Mouse (Mus musculus) hindbrain, postnatal 0 days (tissue): Measurements from ENCODE around the gene Mtmr4. TPM values are rescaled to one million over a fixed set of nuclear protein-coding genes. Genes with fewer than 3 reads are reported as not detected.

Source experiments
- ATAC-seq: fragments of 200-750 bp; cut with Nextera tagmentation; 2 replicates; pipeline ENCODE4 v1.8.0; 2017; ENCODE audit warnings: mild to moderate bottlenecking, moderate TSS enrichment, moderate library complexity
- DNase-seq: peaks from one replicate; pipeline ENCODE4 v3.0.0-alpha.2; 2015; ENCODE audit warnings: low spot score
- H3K27ac ChIP-seq: fragments of 300-500 bp; sonication (generic); 2 replicates; pipeline ENCODE4 v1.5.1; 2014; ENCODE audit warnings: mild to moderate bottlenecking
- H3K27me3 ChIP-seq: fragments of 300-500 bp; sonication (generic); 2 replicates; pipeline ENCODE4 v1.6.1; 2014; ENCODE audit warnings: low read length, mixed read lengths; ENCODE audit not compliant: insufficient read depth
- H3K36me3 ChIP-seq: fragments of 300-500 bp; sonication (generic); 2 replicates; pipeline ENCODE4 v1.6.1; 2014; ENCODE audit warnings: low read length, mixed read lengths; ENCODE audit not compliant: insufficient read depth
- H3K4me1 ChIP-seq: fragments of 300-500 bp; sonication (generic); 2 replicates; pipeline ENCODE4 v1.6.1; 2014; ENCODE audit warnings: antibody characterized with exemption, low read length, mixed read lengths; ENCODE audit not compliant: insufficient read depth
- H3K4me2 ChIP-seq: fragments of 300-500 bp; sonication (generic); 2 replicates; pipeline ENCODE4 v1.6.1; 2014; ENCODE audit warnings: low read depth, mild to moderate bottlenecking, low read length, moderate library complexity, mixed read lengths
- H3K4me3 ChIP-seq: fragments of 300-500 bp; sonication (generic); 2 replicates; pipeline ENCODE4 v1.5.1; 2014; ENCODE audit warnings: low read length
- H3K9ac ChIP-seq: fragments of 300-500 bp; sonication (generic); replicated peaks from 2 replicates; pipeline ENCODE4 v1.6.1; 2014; ENCODE audit warnings: mild to moderate bottlenecking, low read length, moderate library complexity, mixed read lengths
- H3K9me3 ChIP-seq: fragments of 300-500 bp; sonication (generic); 2 replicates; pipeline ENCODE4 v1.6.1; 2016; ENCODE audit warnings: low read length, mixed read lengths
- CTCF ChIP-seq: IDR thresholded peaks from 2 replicates; pipeline ENCODE4 v1.5.1; 2016; ENCODE audit warnings: antibody characterized with exemption, control low read depth, low read depth
- WGBS: fragments of 180-500 bp; shearing (Covaris S2); extraction: QIAGEN DNeasy Blood & Tissue Kit; methylation state at CpG from one replicate; pipeline ENCODE4 v1.1.7; 2014; 5-methylcytosine and 5-hydroxymethylcytosine counted together
- polyA plus RNA-seq: library from polyadenylated mRNA; unstranded; fragments of >200 nt; fragmentation: Nextera tagmentation; extraction: Ambion mirVana; gene quantifications from 2 replicates; pipeline ENCODE4 v1.2.1, GENCODE M21; 2015
- total RNA-seq: library from RNA; depleted of rRNA; stranded (reverse); fragments of >200 nt; gene quantifications from 2 replicates; pipeline ENCODE4 v1.2.3, GENCODE M21; 2014; rRNA removed

Gene Mtmr4
- total and polyA plus RNA-seq, 2 experiments from 2014 or later: 34.8 to 110 TPM

DNA sequence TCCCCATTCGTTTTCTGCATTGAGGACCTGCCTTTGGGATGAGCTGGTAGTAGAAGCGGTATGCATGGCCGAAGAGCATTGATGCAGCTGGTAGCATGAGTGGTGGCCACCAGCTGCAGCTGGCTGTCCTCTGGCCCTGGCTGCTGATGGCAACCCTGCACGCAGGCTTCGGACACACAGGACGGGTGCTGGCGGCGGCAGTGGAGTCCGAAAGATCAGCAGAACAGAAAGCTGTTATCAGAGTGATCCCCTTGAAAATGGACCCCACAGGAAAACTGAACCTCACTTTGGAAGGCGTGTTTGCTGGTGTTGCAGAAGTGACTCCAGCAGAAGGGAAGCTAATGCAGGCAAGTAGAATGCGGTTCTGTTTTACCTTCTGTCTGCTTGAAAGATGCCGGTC, 72.6 kb downstream of the Mtmr4 start:
- Histone ChIP-seq H3K4me2 (no peak overlapping the region), H3K9ac (no peak overlapping the region), H3K27ac (no peak overlapping the region), H3K4me3 (no peak overlapping the region), H3K36me3 (no peaks in the 10 kb centered on the region), H3K4me1 (no peaks in the 10 kb centered on the region), H3K9me3 (no peaks in the 10 kb centered on the region), H3K27me3 (no peaks in the 10 kb centered on the region)
- no peak for DNase-seq
- WGBS: 82% methylated on average over 12 of the region's 12 CpGs
- TF ChIP-seq CTCF: no peak
- no peak for ATAC-seq

DNA sequence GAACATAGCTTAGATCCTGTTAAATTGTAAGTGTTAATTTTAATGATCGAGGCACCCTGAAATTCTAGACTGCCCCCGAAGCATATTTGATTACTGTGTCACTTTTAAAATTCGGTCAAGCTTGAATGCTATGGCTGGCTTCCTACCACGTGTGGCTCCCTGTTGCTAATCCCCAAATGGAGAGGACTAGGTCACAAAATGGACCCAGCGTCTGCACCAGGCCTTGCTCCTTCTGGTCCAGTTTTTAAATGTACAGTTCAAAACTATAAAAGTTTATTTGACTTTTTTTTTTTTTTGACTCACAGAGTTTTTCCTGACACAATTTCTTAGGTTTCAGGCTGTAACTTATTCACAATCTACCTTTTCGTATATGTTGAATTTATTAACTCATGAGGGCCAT, 73.3 kb downstream of the Mtmr4 start:
- DNase-seq (no peak), ATAC-seq (no peak)
- no peak for TF ChIP-seq CTCF
- no peak overlapping the region for H3K9ac ChIP-seq
- 68% methylated on average over 6 of the region's 6 CpGs for WGBS
- no peaks in the 10 kb centered on the region for H3K9me3 ChIP-seq
- H3K27ac ChIP-seq: no peak overlapping the region
- no peaks in the 10 kb centered on the region for H3K4me1 ChIP-seq
- no peak overlapping the region for H3K4me3 ChIP-seq
- no peak overlapping the region for H3K4me2 ChIP-seq
- H3K27me3 ChIP-seq: no peaks in the 10 kb centered on the region
- no peaks in the 10 kb centered on the region for H3K36me3 ChIP-seq

DNA sequence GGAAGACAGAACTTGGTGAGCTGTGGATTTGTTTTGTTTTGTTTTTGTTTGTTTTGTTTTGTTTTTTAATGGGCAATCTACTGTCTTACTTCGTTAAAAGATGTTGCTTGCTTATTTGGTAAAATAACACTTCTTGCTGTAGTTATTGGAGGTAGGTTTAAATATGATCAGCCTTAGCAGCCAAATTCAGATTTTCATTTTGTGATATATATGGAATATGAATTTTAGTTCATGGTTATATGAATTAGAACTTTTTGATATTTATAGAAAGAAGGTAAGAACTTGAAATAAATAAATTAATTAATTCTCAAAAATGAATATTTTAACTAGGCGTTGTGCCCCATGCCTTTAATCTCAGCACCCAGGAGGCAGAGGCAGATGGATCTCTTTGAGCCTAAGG, 73.7 kb downstream of the Mtmr4 start:
- 86% methylated on average over 2 of the region's 2 CpGs for WGBS
- no peaks in the 10 kb centered on the region for H3K9me3 ChIP-seq
- no peak for TF ChIP-seq CTCF

More for the DNA sequence above, 73.7 kb downstream of the Mtmr4 start:
- no peak overlapping the region for H3K27ac ChIP-seq
- H3K9ac ChIP-seq: no peak overlapping the region
- no peak overlapping the region for H3K4me3 ChIP-seq
- no peaks in the 10 kb centered on the region for H3K4me1 ChIP-seq
- no peaks in the 10 kb centered on the region for H3K27me3 ChIP-seq
- DNase-seq: no peak
- 0 out of 2 replicates have a peak overlapping the region, but pooled peaks have one; percentile 21 for H3K4me2 ChIP-seq
- no peak for ATAC-seq
- H3K36me3 ChIP-seq: no peaks in the 10 kb centered on the region

Other genes starting within 250 kb of the Mtmr4 start
- gene Ppm1e, start 233.1 kb upstream of the Mtmr4 start, total RNA-seq: 60.1 and 65.9 TPM in 2 replicates
- 17.1 and 18.6 TPM in 2 replicates for gene Ppm1e, start 233.1 kb upstream of the Mtmr4 start, polyA plus RNA-seq
- 3.5 and 3.7 TPM in 2 replicates for gene Rad51c, start 187.2 kb upstream of the Mtmr4 start, total RNA-seq
- gene Rad51c, start 187.2 kb upstream of the Mtmr4 start, polyA plus RNA-seq: 2.0 and 4.2 TPM in 2 replicates
- gene Tex14, start 187.1 kb upstream of the Mtmr4 start, total RNA-seq: 0.47 and 0.73 TPM in 2 replicates
- gene Tex14, start 187.1 kb upstream of the Mtmr4 start, polyA plus RNA-seq: 2.6 and 3.4 TPM in 2 replicates
- gene Gm11492, start 25.5 kb upstream of the Mtmr4 start, total RNA-seq: not detected in 2 replicates
- gene Gm11492, start 25.5 kb upstream of the Mtmr4 start, polyA plus RNA-seq: not detected in 2 replicates
- 32.3 and 39.6 TPM in 2 replicates for gene Sept4, start 23.3 kb upstream of the Mtmr4 start, total RNA-seq
- 54.9 and 63.6 TPM in 2 replicates for gene Sept4, start 23.3 kb upstream of the Mtmr4 start, polyA plus RNA-seq
- gene Hsf5, start 25.0 kb downstream of the Mtmr4 start, total RNA-seq: 0.10 and 0.29 TPM in 2 replicates
- gene Hsf5, start 25.0 kb downstream of the Mtmr4 start, polyA plus RNA-seq: 0.20 and 0.33 TPM in 2 replicates
- 0.90 and 10.7 TPM in 2 replicates for gene Rnf43, start 70.6 kb downstream of the Mtmr4 start, total RNA-seq
- gene Rnf43, start 70.6 kb downstream of the Mtmr4 start, polyA plus RNA-seq: 0.85 and 1.8 TPM in 2 replicates
- gene Supt4a, start 145.4 kb downstream of the Mtmr4 start, total RNA-seq: 60.7 and 63.5 TPM in 2 replicates
- 125 and 135 TPM in 2 replicates for gene Supt4a, start 145.4 kb downstream of the Mtmr4 start, polyA plus RNA-seq
- 103 and 137 TPM in 2 replicates for gene Tspoap1, start 168.4 kb downstream of the Mtmr4 start, total RNA-seq
- gene Tspoap1, start 168.4 kb downstream of the Mtmr4 start, polyA plus RNA-seq: 33.2 and 35.6 TPM in 2 replicates
- 0.37 TPM in 1 of 2 replicates, not detected in the other for gene Mpo, start 201.4 kb downstream of the Mtmr4 start, total RNA-seq
- 0.10 and 0.55 TPM in 2 replicates for gene Mpo, start 201.4 kb downstream of the Mtmr4 start, polyA plus RNA-seq
- gene Lpo, start 236.1 kb downstream of the Mtmr4 start, total RNA-seq: 3.4 and 4.9 TPM in 2 replicates
- gene Lpo, start 236.1 kb downstream of the Mtmr4 start, polyA plus RNA-seq: 3.3 and 4.3 TPM in 2 replicates